Mouse (Mus musculus): ENCODE results near the gene Dusp12.

DNA sequence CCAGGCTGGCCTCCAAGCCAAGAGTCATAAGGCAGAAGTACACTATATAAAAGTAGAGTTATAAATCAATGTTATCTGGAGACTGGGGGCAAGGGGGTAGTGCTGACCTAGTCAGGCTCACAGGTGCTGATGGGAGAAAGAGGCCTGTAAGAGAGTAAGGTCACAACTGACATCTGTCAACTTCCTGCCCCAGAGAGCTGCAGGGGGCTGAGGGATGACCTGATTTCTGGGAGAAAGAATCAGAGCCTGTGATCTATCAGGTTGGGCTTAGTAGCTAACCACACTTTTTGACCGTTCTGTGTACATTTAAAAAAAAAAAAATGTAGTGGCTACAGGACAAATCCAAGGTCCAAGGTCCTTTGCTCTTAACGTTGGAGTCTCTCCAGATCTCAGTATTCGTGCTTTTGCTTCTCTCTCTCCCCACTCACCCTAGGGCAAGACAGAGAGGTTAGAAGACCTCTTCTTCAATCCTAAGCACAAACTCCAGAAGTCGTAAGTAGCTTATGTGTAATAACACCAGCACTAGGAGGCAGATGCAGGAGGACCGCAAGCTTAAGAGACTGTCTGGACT lies 2.3 kb downstream of the Dusp12 start:
- no peak for TF ChIP-seq POLR2A (IDR thresholded peaks at IDR 0.05; ENCODE audit: low read depth, low read length)
- no peak for TF ChIP-seq CTCF (conservative IDR thresholded peaks at IDR 0.05; ENCODE audit: insufficient read depth, insufficient read length, low read depth, low read length)

Data from kidney, adult 2 months (tissue).